Mouse (Mus musculus) ES-Bruce4 (cell line): ENCODE data around the gene Marcks. TPM values are rescaled to one million over a fixed set of nuclear protein-coding genes. Genes with fewer than 3 reads are reported as not detected.
"Not testable (repeated sequence)": the region's sequence is repeated elsewhere in the genome, so short reads cannot be mapped to it uniquely, and the experiment has no call there.

Experiments
- H3K27ac ChIP-seq: 2 replicates; pipeline ENCODE4 v1.5.1; 2012; ENCODE audit warnings: low read length, inconsistent platforms; ENCODE audit not compliant: insufficient read depth
- H3K27me3 ChIP-seq: 2 replicates; pipeline ENCODE4 v1.6.1; 2012; ENCODE audit warnings: mild to moderate bottlenecking, low read length, inconsistent platforms; ENCODE audit not compliant: control insufficient read depth, poor library complexity, insufficient read depth, severe bottlenecking
- H3K36me3 ChIP-seq: 2 replicates; pipeline ENCODE4 v1.6.1; 2012; ENCODE audit warnings: inconsistent platforms, mild to moderate bottlenecking, low read length, moderate library complexity; ENCODE audit not compliant: control insufficient read depth, poor library complexity, insufficient read depth, severe bottlenecking
- H3K4me1 ChIP-seq: one replicate; pipeline ENCODE4 v1.8.1; 2011; ENCODE audit warnings: low read length; ENCODE audit not compliant: control insufficient read depth, insufficient read depth
- H3K4me3 ChIP-seq: 2 replicates; pipeline ENCODE4 v1.5.1; 2011; ENCODE audit warnings: low read depth, mild to moderate bottlenecking, low read length
- H3K9ac ChIP-seq: 2 replicates; pipeline ENCODE4 v1.6.1; 2012; ENCODE audit warnings: low read depth, mild to moderate bottlenecking, inconsistent platforms; ENCODE audit not compliant: poor library complexity, severe bottlenecking
- H3K9me3 ChIP-seq: replicated peaks from 2 replicates; pipeline ENCODE4 v1.6.1; 2012; ENCODE audit warnings: mild to moderate bottlenecking, low read length, inconsistent platforms; ENCODE audit not compliant: control insufficient read depth, poor library complexity, insufficient read depth, severe bottlenecking
- CTCF ChIP-seq: IDR thresholded peaks from one replicate; pipeline ENCODE4 v1.8.1; 2011; ENCODE audit warnings: low read depth, low read length
- EP300 ChIP-seq: IDR thresholded peaks from 2 replicates; pipeline ENCODE4 v1.6.1; 2011; ENCODE audit warnings: low read depth, low read length; ENCODE audit not compliant: insufficient read depth
- POLR2A ChIP-seq: IDR thresholded peaks from one replicate; pipeline ENCODE4 v1.8.1; 2011; ENCODE audit warnings: low read length; ENCODE audit not compliant: insufficient read depth
- polyA plus RNA-seq: library from polyadenylated mRNA; stranded (reverse); fragments of >200 nt; gene quantifications from 2 replicates; pipeline ENCODE4 v1.2.4, GENCODE M21; 2011; ENCODE audit warnings: low read depth; ENCODE audit not compliant: missing spikeins, insufficient read depth, insufficient read length

The Marcks gene
- polyA plus RNA-seq, 1 experiment: 85.0 TPM

DNA sequence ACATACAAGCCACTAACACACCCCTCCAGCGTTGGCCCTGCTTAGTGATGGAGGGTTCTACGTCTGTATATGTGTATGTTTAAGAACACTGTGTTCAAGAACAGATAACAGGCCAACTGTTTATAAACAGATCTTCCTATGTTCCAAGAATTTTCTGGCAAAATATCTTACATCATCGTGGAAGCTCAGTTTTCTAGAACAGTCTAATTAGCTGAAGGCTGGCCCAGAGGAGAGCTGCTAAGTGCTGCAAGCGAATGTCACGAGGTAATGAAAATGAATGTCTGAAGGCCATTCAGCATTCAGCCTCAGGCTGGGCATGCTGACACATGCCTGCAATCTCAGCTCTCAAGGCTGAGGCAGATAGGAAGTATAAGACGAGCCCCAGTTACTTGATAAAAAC is 42.9 kb downstream of the Marcks start:
- H3K4me3 ChIP-seq: no peak overlapping the region
- no peaks in the 10 kb centered on the region for H3K4me1 ChIP-seq
- no peaks in the 10 kb centered on the region for H3K27me3 ChIP-seq
- H3K9ac ChIP-seq: no peak overlapping the region
- H3K9me3 ChIP-seq: no peaks in the 10 kb centered on the region
- H3K27ac ChIP-seq: no peak overlapping the region
- H3K36me3 ChIP-seq: no peaks in the 10 kb centered on the region
- TF ChIP-seq CTCF (no peak), POLR2A (no peak), EP300 (no peak)

DNA sequence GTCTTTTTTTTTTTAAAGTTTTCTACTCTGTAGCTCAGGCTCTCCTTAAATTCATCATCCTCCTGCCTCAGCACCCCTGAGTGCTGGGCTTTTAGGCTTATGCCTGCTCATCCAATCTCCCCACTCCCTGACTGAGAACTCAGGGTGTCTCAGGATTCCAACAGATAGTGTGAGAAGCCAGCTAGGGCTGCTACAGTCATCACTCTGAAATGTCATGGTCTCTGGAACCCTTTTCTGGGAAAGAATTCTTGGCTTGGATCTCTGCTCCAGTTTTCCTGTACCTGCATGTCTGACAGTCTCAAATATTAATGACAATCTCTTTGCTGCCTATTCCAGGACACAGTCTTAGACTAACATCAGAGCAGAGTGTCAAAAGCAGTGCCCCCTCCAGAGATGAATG is 45.4 kb downstream of the Marcks start:
- Histone ChIP-seq H3K27me3 (no peaks in the 10 kb centered on the region), H3K4me1 (no peaks in the 10 kb centered on the region), H3K9ac (no peak overlapping the region), H3K4me3 (no peak overlapping the region), H3K36me3 (no peaks in the 10 kb centered on the region), H3K27ac (no peak overlapping the region), H3K9me3 (no peaks in the 10 kb centered on the region)
- TF ChIP-seq CTCF (no peak), POLR2A (no peak), EP300 (no peak)

DNA sequence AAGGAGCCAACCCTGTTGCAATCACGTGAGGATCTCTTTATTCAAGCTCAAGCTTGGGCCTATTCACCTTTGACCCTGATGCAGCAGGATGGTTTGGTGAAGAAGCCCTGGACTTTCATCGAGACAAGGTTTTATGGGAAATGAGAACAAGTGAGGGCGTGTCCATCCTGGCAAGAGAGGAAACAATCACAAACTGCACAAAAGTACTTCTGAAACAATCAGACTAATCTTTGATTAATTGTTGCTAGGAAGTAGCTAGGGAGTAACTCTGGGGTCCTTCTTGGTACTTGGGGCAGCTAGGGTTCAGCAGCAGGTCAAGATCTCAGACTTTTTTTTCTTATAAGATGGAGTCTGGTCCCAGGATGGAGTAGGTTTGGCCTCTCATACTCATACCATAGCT is 48.3 kb downstream of the Marcks start:
- H3K9me3 ChIP-seq: no peaks in the 10 kb centered on the region
- TF ChIP-seq CTCF: no peak
- no peak for TF ChIP-seq POLR2A
- TF ChIP-seq EP300: no peak
- H3K4me3 ChIP-seq: no peak overlapping the region
- no peaks in the 10 kb centered on the region for H3K27me3 ChIP-seq
- H3K27ac ChIP-seq: no peak overlapping the region
- H3K9ac ChIP-seq: no peak overlapping the region
- no peaks in the 10 kb centered on the region for H3K36me3 ChIP-seq
- no peaks in the 10 kb centered on the region for H3K4me1 ChIP-seq

DNA sequence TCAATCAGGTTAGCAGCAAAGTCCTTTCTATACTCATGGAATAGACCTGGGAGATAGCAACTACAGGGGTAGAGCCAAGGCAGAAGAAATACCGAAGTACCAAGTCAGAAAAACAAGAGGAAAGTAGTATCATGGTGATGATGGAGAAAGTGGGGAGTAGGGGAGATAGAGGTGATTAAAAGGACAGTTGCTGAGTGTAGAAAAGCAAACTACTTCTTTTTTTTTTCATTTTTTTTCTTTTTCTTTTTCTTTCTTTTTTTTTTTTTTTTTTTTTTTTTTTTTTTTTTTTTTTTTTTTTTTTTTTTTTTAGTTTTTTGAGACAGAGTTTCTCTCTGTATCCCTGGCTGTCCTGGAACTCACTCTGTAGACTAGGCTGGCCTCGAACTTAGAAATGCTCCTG is 54.6 kb downstream of the Marcks start:
- H3K36me3 ChIP-seq, H3K9ac ChIP-seq, H3K27ac ChIP-seq, H3K27me3 ChIP-seq, H3K9me3 ChIP-seq, H3K4me1 ChIP-seq, H3K4me3 ChIP-seq: not testable (repeated sequence)

Other genes with a start within 250 kb of the Marcks start
- 148 and 164 TPM in 2 replicates for gene Hdac2, start 164.4 kb downstream of the Marcks start, polyA plus RNA-seq